ENCODE assay signal across 17 mouse cellular contexts in the genomic region with DNA sequence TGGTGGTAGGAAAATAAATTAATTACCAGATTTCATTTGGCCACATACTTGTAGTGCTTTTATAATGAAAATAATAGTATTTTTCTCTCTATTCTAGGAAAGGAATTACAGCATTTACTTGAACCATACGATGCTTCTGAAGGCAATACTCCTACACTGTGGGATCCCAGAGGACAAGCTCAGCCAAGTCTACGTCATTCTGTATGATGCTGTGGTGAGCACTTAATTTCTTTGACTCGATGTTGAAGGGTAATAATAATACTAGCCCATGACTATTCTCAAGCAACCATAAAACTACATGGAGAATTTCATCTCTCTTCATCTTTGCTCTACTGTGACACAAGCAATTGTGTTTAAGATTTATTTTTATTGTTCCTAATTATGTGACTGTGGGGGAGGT. TPM values are rescaled to one million over a fixed set of nuclear protein-coding genes. Genes with fewer than 3 reads are reported as not detected.
DNase-seq lines count a peak whose midpoint lies in the region; ATAC-seq lines count a peak whose summit lies in the region.
"Had no signal": no experiment of that assay in that cellular context is flagged by ENCODE, and none has a peak within 500 bp of the region (broad histone marks: within the 10 kb centered on the region; RNA-seq: fewer than 3 reads in every experiment).

No protein-coding gene starts in this region.

- ATAC-seq in forebrain, embryonic 12.5 days (ENCODE audit: low FRiP score): no peak
- ATAC-seq in forebrain, embryonic 11.5 days (replicated peaks; ENCODE audit: low FRiP score): no peak
- no peak for ATAC-seq in hindbrain, embryonic 14.5 days (ENCODE audit: low FRiP score)
- ATAC-seq in hindbrain, embryonic 11.5 days (ENCODE audit: low FRiP score): no peak
- ATAC-seq in midbrain, embryonic 12.5 days (ENCODE audit: low FRiP score, low read depth): no peak
- no peak for ATAC-seq in midbrain, embryonic 11.5 days (ENCODE audit: low FRiP score)
- peak; percentile 23; the same call in 1 of the 2 replicates for ATAC-seq in neural tube, embryonic 15.5 days (ENCODE audit: low FRiP score)

- H3K4me2 ChIP-seq in forebrain, embryonic 12.5 days: no peak overlapping the region
- no peak overlapping the region for H3K4me2 ChIP-seq in forebrain, embryonic 11.5 days (ENCODE audit: low read depth, low read length, severe bottlenecking)
- no peak overlapping the region for H3K4me2 ChIP-seq in hindbrain, embryonic 14.5 days (replicated peaks)
- no peak overlapping the region for H3K4me2 ChIP-seq in hindbrain, embryonic 11.5 days (replicated peaks; ENCODE audit: low read depth, low read length)
- H3K4me2 ChIP-seq in midbrain, embryonic 12.5 days (replicated peaks): no peak overlapping the region
- H3K4me2 ChIP-seq in midbrain, embryonic 11.5 days: no peak overlapping the region
- H3K4me2 ChIP-seq in neural tube, embryonic 15.5 days: no peak overlapping the region
- H3K4me2 ChIP-seq: embryonic facial prominence, embryonic 12.5 days; forebrain, embryonic 15.5 days; heart, embryonic 13.5 days had no signal

- peak overlapping the region; percentile 57; the same call in 1 of the 2 replicates for H3K27ac ChIP-seq in forebrain, embryonic 12.5 days
- H3K27ac ChIP-seq in forebrain, embryonic 11.5 days (ENCODE audit: low read depth, low read length): no peak overlapping the region
- peak overlapping the region; percentile 88 for H3K27ac ChIP-seq in hindbrain, embryonic 14.5 days
- no peak overlapping the region for H3K27ac ChIP-seq in hindbrain, embryonic 11.5 days (ENCODE audit: low read depth, low read length)
- H3K27ac ChIP-seq in midbrain, embryonic 12.5 days (replicated peaks): peak overlapping the region; percentile 79; the same call in 1 of the 2 replicates
- H3K27ac ChIP-seq in midbrain, embryonic 11.5 days (ENCODE audit: low read depth, low read length): no peak overlapping the region
- peak overlapping the region; percentile 75 for H3K27ac ChIP-seq in neural tube, embryonic 15.5 days (replicated peaks)
- H3K27ac ChIP-seq: embryonic facial prominence, embryonic 12.5 days; heart, embryonic 13.5 days had no signal

- H3K9me3 ChIP-seq in forebrain, embryonic 12.5 days: no peaks in the 10 kb centered on the region
- H3K9me3 ChIP-seq in forebrain, embryonic 11.5 days (ENCODE audit: control insufficient read depth, low read length): no peaks in the 10 kb centered on the region
- no peaks in the 10 kb centered on the region for H3K9me3 ChIP-seq in hindbrain, embryonic 14.5 days (ENCODE audit: control insufficient read depth, low read length)
- H3K9me3 ChIP-seq in hindbrain, embryonic 11.5 days (ENCODE audit: control insufficient read depth, low read length): no peaks in the 10 kb centered on the region
- no peaks in the 10 kb centered on the region for H3K9me3 ChIP-seq in midbrain, embryonic 12.5 days
- H3K9me3 ChIP-seq in midbrain, embryonic 11.5 days (ENCODE audit: control insufficient read depth, low read length): no peaks in the 10 kb centered on the region
- no peaks in the 10 kb centered on the region for H3K9me3 ChIP-seq in neural tube, embryonic 15.5 days (replicated peaks)
- H3K9me3 ChIP-seq: embryonic facial prominence, embryonic 12.5 days; forebrain, embryonic 15.5 days; heart, embryonic 13.5 days had no signal

- peaks cover 11% of the 10 kb centered on the region for H3K36me3 ChIP-seq in forebrain, embryonic 12.5 days (replicated peaks)
- no peaks in the 10 kb centered on the region for H3K36me3 ChIP-seq in forebrain, embryonic 11.5 days (ENCODE audit: control insufficient read depth, insufficient read depth, low read length)
- peaks cover 25% of the 10 kb centered on the region for H3K36me3 ChIP-seq in hindbrain, embryonic 14.5 days (replicated peaks; ENCODE audit: control insufficient read depth, insufficient read depth)
- H3K36me3 ChIP-seq in hindbrain, embryonic 11.5 days (ENCODE audit: control insufficient read depth, insufficient read depth, low read length): no peaks in the 10 kb centered on the region
- H3K36me3 ChIP-seq in midbrain, embryonic 12.5 days: 0 out of 2 replicates have a peak, but pooled peaks cover 8% of the 10 kb centered on the region
- peaks cover 2% of the 10 kb centered on the region; the same call in 1 of the 2 replicates for H3K36me3 ChIP-seq in midbrain, embryonic 11.5 days (ENCODE audit: control insufficient read depth, insufficient read depth, low read length)
- H3K36me3 ChIP-seq in neural tube, embryonic 15.5 days: peaks cover 13% of the 10 kb centered on the region

- 91% methylated on average over 3 of the region's 3 CpGs for WGBS in forebrain, embryonic 12.5 days
- 90% methylated on average over 3 of the region's 3 CpGs for WGBS in forebrain, embryonic 11.5 days
- WGBS in hindbrain, embryonic 14.5 days: 53% methylated on average over 3 of the region's 3 CpGs
- WGBS in hindbrain, embryonic 11.5 days: 89% methylated on average over 3 of the region's 3 CpGs
- WGBS in midbrain, embryonic 12.5 days: 88% methylated on average over 3 of the region's 3 CpGs
- WGBS in midbrain, embryonic 11.5 days: 91% methylated on average over 3 of the region's 3 CpGs
- WGBS in neural tube, embryonic 15.5 days: 36% methylated on average over 3 of the region's 3 CpGs

- H3K4me3 ChIP-seq in forebrain, embryonic 12.5 days (replicated peaks): no peak overlapping the region
- H3K4me3 ChIP-seq in forebrain, embryonic 11.5 days (ENCODE audit: low read depth, low read length): no peak overlapping the region
- no peak overlapping the region for H3K4me3 ChIP-seq in hindbrain, embryonic 14.5 days (replicated peaks; ENCODE audit: low read length)
- no peak overlapping the region for H3K4me3 ChIP-seq in hindbrain, embryonic 11.5 days (ENCODE audit: low read depth, low read length)
- H3K4me3 ChIP-seq in midbrain, embryonic 12.5 days: no peak overlapping the region
- no peak overlapping the region for H3K4me3 ChIP-seq in midbrain, embryonic 11.5 days (ENCODE audit: low read depth, low read length)
- no peak overlapping the region for H3K4me3 ChIP-seq in neural tube, embryonic 15.5 days (replicated peaks)
- H3K4me3 ChIP-seq: embryonic facial prominence, embryonic 12.5 days; forebrain, embryonic 15.5 days; heart, embryonic 13.5 days had no signal

- 0 out of 2 replicates have a peak, but pooled peaks cover 7% of the 10 kb centered on the region for H3K4me1 ChIP-seq in forebrain, embryonic 12.5 days
- no peaks in the 10 kb centered on the region for H3K4me1 ChIP-seq in forebrain, embryonic 11.5 days (replicated peaks; ENCODE audit: control insufficient read depth, insufficient read depth, low read length)
- H3K4me1 ChIP-seq in hindbrain, embryonic 14.5 days (replicated peaks; ENCODE audit: control insufficient read depth, insufficient read depth, low read length): peaks cover 12% of the 10 kb centered on the region; the same call in 1 of the 2 replicates
- H3K4me1 ChIP-seq in hindbrain, embryonic 11.5 days (replicated peaks; ENCODE audit: control insufficient read depth, insufficient read depth, low read length): no peaks in the 10 kb centered on the region
- H3K4me1 ChIP-seq in midbrain, embryonic 12.5 days: no peaks in the 10 kb centered on the region; the same call in 1 of the 2 replicates
- H3K4me1 ChIP-seq in midbrain, embryonic 11.5 days (ENCODE audit: control insufficient read depth, insufficient read depth, low read length): no peaks in the 10 kb centered on the region
- H3K4me1 ChIP-seq in neural tube, embryonic 15.5 days: peaks cover 10% of the 10 kb centered on the region; the same call in 1 of the 2 replicates

- H3K9ac ChIP-seq in forebrain, embryonic 12.5 days: no peak overlapping the region
- no peak overlapping the region for H3K9ac ChIP-seq in forebrain, embryonic 11.5 days (ENCODE audit: low read length)
- H3K9ac ChIP-seq in hindbrain, embryonic 14.5 days: no peak overlapping the region
- H3K9ac ChIP-seq in hindbrain, embryonic 11.5 days (ENCODE audit: low read depth, low read length): no peak overlapping the region
- no peak overlapping the region for H3K9ac ChIP-seq in midbrain, embryonic 12.5 days (replicated peaks)
- H3K9ac ChIP-seq in midbrain, embryonic 11.5 days (ENCODE audit: low read length): no peak overlapping the region
- H3K9ac ChIP-seq in neural tube, embryonic 15.5 days (replicated peaks): no peak overlapping the region
- H3K9ac ChIP-seq: embryonic facial prominence, embryonic 12.5 days; forebrain, embryonic 15.5 days; heart, embryonic 13.5 days had no signal

- DNase-seq in forebrain, embryonic 11.5 days (ENCODE audit: low spot score): no peak
- DNase-seq in hindbrain, embryonic 14.5 days (ENCODE audit: low spot score): no peak
- no peak for DNase-seq in hindbrain, embryonic 11.5 days (ENCODE audit: low spot score)
- DNase-seq in midbrain, embryonic 11.5 days (ENCODE audit: low spot score, missing footprints): no peak
- DNase-seq: adrenal gland, postnatal 10 days; cerebellum, adult 11-12 months; cerebellum, adult 9-10 months; cerebellum, postnatal 25 days; gastrocnemius, postnatal 36 days; heart, adult 11 months; heart, postnatal 36 days had no signal

- H3K27me3 ChIP-seq in forebrain, embryonic 12.5 days: no peaks in the 10 kb centered on the region
- H3K27me3 ChIP-seq in forebrain, embryonic 11.5 days (ENCODE audit: control insufficient read depth, insufficient read depth, low read length): no peaks in the 10 kb centered on the region
- H3K27me3 ChIP-seq in hindbrain, embryonic 14.5 days (ENCODE audit: control insufficient read depth, insufficient read depth, low read length): no peaks in the 10 kb centered on the region
- H3K27me3 ChIP-seq in hindbrain, embryonic 11.5 days (ENCODE audit: control insufficient read depth, insufficient read depth, low read length): no peaks in the 10 kb centered on the region
- H3K27me3 ChIP-seq in midbrain, embryonic 12.5 days: no peaks in the 10 kb centered on the region
- no peaks in the 10 kb centered on the region for H3K27me3 ChIP-seq in midbrain, embryonic 11.5 days (ENCODE audit: control insufficient read depth, insufficient read depth, low read length)
- no peaks in the 10 kb centered on the region for H3K27me3 ChIP-seq in neural tube, embryonic 15.5 days (replicated peaks)
- H3K27me3 ChIP-seq: embryonic facial prominence, embryonic 12.5 days; forebrain, embryonic 15.5 days; heart, embryonic 13.5 days had no signal

RNA-seq across cellular contexts. Expression of a gene that starts 22.5 kb away (rescaled TPM):
- 252 and 263 TPM in 2 replicates for polyA plus RNA-seq in forebrain, embryonic 12.5 days (2016; fragmentation: Nextera tagmentation; extraction: Ambion mirVana)
- 239 and 257 TPM in 2 replicates for polyA plus RNA-seq in forebrain, embryonic 11.5 days (2014; fragmentation: Nextera tagmentation; extraction: Ambion mirVana)
- polyA plus RNA-seq in hindbrain, embryonic 14.5 days (2014; fragmentation: Nextera tagmentation; extraction: Ambion mirVana): 298 and 339 TPM in 2 replicates
- 304 and 306 TPM in 2 replicates for polyA plus RNA-seq in hindbrain, embryonic 11.5 days (2014; fragmentation: Nextera tagmentation; extraction: Ambion mirVana)
- polyA plus RNA-seq in midbrain, embryonic 12.5 days (2016; fragmentation: Nextera tagmentation; extraction: Ambion mirVana): 280 and 286 TPM in 2 replicates
- 281 and 293 TPM in 2 replicates for polyA plus RNA-seq in midbrain, embryonic 11.5 days (2014; fragmentation: Nextera tagmentation; extraction: Ambion mirVana)
- 317 and 351 TPM in 2 replicates for polyA plus RNA-seq in neural tube, embryonic 15.5 days (2015; fragmentation: Nextera tagmentation; extraction: Ambion mirVana)

Comparison
In these comparisons a context has a peak if more than half of its experiments do, and no peak if none do; other contexts are left out.
1. H3K27ac ChIP-seq: peak in forebrain, embryonic 12.5 days (single experiment), hindbrain, embryonic 14.5 days (single experiment), midbrain, embryonic 12.5 days (single experiment) and neural tube, embryonic 15.5 days (single experiment); none in forebrain, embryonic 11.5 days (single experiment), hindbrain, embryonic 11.5 days (single experiment) and midbrain, embryonic 11.5 days (single experiment).